Mouse (Mus musculus) layer of hippocampus, adult 9-11 months (tissue): ENCODE data around the gene Bhlha9.

ENCODE experiments used
- DNase-seq: peaks from one replicate; pipeline ENCODE4 v3.0.0; 2022

Bhlha9 gene

GRCm38 (mm10) chr11:76671871-76672475 is at the start of gene Bhlha9:
Gene Bhlha9, plus strand, starts transcription at chr11:76672470.
- no peak for DNase-seq

DNA sequence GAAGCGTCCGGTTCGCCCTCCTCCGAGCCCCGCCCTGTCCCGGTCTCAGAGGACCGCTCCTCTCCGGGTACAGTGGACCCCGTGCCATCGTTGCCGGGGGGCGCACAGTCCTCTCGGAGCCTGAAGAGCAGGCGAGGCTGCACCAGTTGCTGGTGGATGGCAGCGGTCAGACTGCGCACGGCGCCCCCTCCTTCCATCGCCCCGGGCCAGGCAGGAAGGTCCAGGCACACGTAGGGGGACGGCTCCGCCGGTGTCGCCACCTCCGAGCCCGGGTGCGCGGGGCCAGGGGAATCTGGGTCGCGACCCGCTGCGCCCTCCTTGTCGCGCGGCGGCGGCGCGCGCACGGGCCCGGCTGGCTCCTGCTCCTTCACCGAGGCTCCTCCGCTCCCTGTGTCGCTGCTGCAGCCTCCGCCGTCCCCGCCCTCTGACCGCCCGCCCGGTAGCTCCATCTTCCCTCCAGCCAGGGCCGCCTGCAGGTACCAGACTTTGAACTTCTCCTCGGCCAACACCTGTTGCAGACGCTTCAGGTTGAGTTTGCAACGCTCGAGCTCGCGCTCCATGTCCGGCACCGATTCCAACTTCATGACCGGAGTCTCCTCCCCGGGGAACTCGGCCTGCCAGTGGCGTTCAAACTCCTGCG is 49.6 kb upstream of the Bhlha9 start:
- DNase-seq: no peak

GRCm38 (mm10) chr11:76623206-76623961 is 48.9 kb upstream of the Bhlha9 start:
- peak; percentile 49 for DNase-seq

DNA sequence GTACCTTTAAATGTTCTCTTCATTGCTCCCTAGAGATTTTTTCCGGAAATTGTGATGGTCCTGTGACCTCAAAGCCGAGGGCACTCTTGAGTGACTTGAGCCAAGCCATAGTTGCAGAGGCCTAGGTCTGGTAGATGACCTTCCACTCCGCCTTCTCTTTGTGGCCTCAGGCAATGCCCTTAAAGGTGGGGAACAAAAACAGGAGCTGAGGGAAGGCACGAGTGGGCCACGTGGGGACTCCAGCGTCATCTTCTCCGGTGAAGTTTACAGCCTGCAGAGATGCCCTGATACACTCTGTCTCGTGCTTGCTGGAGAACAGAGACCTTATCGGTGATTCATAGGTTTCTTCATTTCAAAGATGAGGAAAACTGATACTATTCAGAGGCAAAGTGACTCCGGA is 48.2 kb upstream of the Bhlha9 start:
- DNase-seq: no peak

- no peak for DNase-seq
Observed at GRCm38 (mm10) chr11:76624881-76625280, 47.4 kb upstream of the Bhlha9 start.

DNA sequence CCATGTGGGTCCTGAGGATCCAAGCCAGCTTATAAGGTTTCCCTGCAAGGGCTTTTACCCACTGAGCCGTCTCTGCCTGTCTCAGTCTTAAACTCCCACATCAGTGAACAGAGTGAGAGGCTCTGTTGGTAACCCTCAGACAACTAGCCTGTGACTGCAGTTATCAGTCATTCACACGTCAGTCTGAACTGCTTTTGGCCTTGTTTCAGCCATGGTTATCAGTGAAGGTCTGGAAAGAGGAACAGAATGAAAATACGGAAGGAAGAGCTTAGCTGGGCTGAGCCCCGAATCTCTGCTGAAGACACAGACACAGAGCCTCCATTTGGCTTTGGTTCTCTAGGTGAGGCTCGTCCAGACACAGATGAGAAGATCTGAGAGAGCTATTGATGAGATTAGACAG is 43.7 kb upstream of the Bhlha9 start:
- DNase-seq: no peak

GRCm38 (mm10) chr11:76630023-76630422 is 42.2 kb upstream of the Bhlha9 start:
- no peak for DNase-seq

DNA sequence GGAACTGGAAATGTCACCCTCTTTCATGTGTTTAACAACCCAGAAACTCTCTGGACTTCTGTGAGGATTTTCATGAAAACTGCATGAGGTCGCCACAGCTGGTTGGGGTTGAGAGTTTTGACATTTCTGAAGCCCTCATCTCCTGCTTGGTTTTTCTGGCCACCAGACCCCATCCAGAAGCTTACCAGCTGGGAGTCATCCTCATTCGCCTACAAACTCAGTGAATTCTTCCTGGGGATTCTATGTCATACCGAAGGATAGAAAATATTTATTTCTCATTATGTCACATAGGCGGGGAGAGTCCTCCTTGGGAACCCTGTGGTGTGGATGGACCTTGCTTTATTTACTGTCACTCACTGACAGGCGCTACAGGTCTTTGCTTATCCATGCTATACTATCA is 41.8 kb upstream of the Bhlha9 start:
- DNase-seq: no peak

- peak; percentile 56 for DNase-seq
Observed at GRCm38 (mm10) chr11:76639269-76639985, 32.8 kb upstream of the Bhlha9 start.

DNA sequence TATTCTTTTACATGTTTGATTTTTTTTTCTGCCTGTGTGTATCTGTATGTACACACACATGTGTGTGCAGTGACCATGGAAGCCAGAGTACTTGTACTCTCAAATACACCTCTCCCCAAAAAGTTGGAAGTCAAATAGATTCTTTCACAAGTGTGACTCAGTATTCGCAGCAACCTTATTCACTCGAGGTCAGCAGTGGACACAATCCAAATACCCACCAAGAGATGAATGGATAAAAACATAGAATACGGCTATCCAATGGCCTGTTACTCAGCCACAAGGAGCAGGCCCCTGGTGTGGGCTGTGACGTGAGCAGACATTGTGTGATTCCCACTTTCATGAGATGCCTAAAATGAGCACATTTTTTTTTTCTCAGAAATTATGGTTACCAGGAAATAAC is 32.0 kb upstream of the Bhlha9 start:
- DNase-seq: no peak

GRCm38 (mm10) chr11:76644257-76644656 is 28.0 kb upstream of the Bhlha9 start:
- DNase-seq: no peak

GRCm38 (mm10) chr11:76645036-76645435 is 27.2 kb upstream of the Bhlha9 start:
- no peak for DNase-seq

- DNase-seq: peak; percentile 91
Observed at GRCm38 (mm10) chr11:76645955-76646354, 26.3 kb upstream of the Bhlha9 start.

DNA sequence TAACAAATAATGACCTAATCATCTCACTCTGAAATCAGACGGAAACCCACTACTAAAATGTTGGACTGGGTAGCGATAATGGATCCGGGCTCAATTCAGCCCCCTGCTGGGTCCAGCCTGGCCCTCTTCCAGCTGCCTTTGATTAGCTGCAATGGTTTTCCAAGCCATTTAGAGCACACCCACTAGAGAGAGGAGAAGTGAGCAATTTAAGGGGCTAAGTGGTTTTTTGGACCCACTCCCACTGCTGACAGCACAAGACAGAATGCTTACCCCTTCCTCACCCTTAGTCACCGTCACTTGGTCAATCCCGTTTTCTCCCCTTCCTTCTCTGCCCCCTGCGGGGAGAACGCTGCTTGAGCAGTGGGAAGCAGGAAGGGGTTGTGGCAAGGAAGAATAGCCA is 25.2 kb upstream of the Bhlha9 start:
- no peak for DNase-seq

DNA sequence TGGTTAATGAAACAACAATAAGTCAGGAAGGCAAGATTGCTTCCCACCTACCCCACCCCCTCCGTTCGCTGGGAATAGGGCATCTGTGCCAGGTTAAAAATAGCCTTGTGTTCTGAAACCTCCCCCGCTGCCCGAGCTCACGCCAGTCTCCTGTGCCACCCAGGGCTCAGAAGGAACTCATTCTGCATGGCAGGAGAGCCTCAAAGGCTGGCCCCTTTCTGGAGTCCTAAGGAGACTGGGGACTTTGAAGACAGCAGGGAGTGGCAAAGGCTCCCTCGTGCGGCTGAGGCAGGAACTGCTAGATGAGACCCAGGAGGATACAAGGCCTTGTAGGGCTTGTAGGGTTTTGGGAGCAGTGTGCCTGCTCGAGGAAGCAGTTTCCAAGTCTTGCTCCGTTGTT is 24.8 kb upstream of the Bhlha9 start:
- peak; percentile 82 for DNase-seq

DNA sequence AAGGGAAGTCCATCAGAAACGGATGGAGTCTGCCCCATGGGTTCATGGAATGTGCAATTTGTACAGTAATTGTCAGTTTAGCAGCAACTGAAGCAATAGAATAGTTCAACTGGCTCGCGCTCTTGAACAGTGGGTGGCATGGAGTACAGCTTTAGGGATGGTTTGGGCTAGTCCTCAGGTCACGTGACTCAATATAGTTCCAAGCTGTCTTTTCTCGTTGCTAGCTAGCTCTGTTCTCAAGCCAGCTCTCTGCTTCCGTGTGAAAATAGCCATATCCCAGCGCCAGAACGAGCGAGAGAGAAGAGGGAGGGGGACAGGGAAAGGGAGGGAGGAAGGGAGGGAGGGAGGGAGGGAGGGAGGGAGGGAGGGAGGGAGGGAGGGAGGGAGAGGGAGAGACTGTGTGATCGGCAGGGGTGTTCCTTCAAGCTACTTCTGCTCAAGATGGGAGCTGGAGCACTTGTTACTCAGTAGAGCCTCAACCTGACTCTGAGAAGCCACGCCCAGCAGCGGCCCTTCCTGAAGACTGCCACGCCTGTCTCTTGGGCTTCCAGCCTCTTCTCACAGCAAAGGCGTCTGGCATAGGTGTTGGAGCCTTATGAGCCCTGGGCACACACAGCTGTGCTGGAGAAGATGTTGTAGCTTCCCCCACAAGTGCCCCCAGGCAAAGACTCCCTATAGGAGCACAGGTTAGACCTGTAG is 21.3 kb upstream of the Bhlha9 start:
- peak; percentile 53 for DNase-seq

GRCm38 (mm10) chr11:76652838-76653334 is 19.4 kb upstream of the Bhlha9 start:
- DNase-seq: no peak

- DNase-seq: no peak
Observed at GRCm38 (mm10) chr11:76655106-76655505, 17.2 kb upstream of the Bhlha9 start.

GRCm38 (mm10) chr11:76657450-76657970 is 14.8 kb upstream of the Bhlha9 start:
- no peak for DNase-seq

- no peak for DNase-seq
Observed at GRCm38 (mm10) chr11:76659138-76659930, 12.9 kb upstream of the Bhlha9 start.

- no peak for DNase-seq
Observed at GRCm38 (mm10) chr11:76661790-76662468, 10.3 kb upstream of the Bhlha9 start.
